Mouse (Mus musculus) embryo, embryonic 11.5 days (tissue): Measurements from ENCODE around the gene Adgrf5.

Experiments used
- DNase-seq: peaks from one replicate; pipeline ENCODE4 v3.0.0-alpha.2; 2012; ENCODE audit warnings: low read depth, low spot score

Gene Adgrf5

DNA sequence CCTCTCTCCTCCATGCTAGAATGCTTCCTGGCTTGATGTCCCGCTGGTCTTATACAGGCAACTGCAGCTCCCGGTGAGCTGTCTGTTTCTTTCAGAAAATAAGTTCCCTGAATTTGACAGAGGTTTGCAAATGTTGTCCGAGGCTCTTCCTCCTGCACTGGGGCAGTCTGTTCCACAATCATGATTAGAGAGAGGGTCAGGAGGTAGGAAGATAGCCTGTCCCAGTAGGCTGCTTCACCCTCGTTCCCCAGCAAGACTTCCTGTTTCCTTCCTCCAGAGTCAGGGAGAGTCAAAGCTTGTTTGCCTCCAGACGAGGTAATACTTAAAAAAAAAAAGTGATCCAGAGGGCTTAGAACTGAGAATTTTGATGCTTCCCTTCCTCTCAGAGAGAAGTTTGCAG, 16.3 kb downstream of the Adgrf5 start:
- DNase-seq: no peak

DNA sequence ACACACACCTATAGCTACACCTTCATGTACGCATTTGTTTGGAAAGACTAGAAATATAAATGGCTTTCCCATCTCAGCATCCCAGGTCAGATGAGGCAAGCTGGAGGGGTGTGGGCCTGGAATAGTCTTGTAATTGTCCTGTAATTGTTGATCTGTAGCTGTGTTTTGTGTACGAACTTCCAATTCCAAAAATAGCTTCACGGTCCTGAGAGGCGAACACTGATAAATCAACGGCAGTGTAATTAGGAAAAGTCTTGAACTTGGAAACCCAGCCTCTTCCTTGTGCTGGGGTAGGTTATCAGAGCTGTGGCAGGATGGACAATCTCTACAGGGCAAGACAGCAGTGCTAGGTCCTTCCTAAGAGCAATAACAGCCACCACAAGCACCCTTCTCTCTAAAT, 18.5 kb downstream of the Adgrf5 start:
- no peak for DNase-seq

DNA sequence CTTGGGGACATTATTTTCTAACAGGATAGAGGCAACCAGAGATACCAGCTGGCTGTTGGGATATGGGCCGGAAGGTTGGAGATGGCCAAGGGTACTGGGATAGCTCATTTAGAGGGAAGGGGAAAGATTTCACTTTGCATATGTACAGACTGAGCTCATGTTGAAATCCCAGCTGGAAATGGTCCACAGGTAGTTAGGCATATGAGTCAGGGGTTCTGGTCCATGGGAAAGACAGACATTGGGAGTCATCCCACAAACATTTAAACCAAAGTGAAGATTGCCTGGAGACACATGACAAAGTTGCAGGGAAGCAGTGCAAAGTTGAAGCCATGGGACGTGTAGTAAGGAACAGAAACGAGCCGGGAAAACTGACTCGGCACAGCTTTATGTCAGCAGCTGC, 26.1 kb downstream of the Adgrf5 start:
- no peak for DNase-seq

DNA sequence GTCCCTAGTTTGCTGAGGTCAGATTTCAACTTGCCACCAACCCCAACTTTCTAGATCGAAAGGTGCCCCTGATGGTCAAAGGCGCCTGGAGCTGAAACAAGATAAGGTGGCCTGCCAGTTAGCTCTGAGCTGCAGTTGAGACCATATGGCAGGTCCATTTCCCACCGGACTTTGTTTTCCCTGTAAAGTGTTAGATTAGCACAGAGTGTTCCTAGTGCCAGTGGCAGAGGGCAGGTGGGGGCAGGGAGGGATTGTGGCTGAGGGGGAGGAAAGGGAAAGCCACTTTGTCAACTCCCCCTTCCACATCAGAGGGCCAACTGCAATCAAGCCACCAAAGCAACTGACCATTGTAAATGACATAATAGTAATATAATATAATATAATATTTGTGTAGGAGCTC, 26.9 kb downstream of the Adgrf5 start:
- no peak for DNase-seq

DNA sequence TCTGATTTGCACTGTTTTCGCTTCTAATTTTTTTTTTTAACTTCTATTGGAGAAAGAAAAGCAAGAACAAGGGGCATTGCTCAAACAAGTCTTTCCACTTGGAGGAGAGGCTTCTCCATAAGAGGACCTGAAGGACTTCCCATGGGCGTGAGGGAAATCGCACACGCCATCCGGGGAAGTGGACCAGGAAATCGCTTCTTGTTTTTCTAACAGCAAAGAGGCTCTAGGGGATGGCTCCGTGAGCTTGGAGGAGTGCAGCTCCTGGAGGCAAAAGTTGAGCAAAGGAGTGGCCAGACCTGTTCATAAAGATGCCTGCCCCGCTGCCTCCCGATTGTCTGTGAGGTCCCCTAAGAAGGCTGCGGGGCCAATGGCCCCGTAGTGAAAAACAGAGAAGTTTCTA, 29.0 kb downstream of the Adgrf5 start:
- no peak for DNase-seq

DNA sequence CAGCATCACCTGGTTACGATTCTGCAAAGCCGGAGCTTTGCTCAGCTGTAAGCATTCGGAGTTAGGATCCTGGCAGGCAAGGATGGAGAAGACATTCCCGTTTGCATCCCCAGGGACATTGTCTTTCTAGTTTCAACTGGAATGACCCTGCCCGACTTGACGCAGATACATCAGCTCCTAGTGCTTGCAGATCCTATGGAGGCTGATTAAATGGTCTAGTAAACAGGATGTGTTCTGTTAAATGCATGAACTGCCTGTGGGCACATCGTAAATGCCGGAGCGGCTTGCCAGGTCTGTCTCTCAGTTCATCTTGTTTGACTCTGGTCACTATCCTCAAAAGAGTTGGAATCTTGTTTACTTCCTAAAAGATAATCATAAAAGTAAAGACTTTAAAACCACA, 31.9 kb downstream of the Adgrf5 start:
- DNase-seq: no peak

DNA sequence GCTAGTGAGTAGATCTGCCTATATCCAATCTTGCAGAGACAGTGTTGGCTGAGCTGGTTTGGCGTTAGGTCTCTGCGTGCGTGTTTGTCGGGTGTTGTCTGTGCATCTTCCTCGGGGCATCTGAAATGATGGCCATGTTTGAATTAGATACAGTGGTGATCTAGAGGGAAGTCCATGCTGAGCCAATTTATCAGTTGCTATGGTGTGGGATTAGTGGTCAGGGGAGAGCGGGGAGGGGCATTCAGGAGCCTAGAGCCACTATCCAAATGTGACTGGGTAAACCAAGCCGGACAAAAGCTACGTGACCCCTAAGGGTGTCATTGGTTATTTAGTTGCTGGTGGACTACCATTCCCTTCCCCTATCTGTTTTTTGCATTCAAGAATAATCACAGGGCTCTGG, 33.4 kb downstream of the Adgrf5 start:
- no peak for DNase-seq

DNA sequence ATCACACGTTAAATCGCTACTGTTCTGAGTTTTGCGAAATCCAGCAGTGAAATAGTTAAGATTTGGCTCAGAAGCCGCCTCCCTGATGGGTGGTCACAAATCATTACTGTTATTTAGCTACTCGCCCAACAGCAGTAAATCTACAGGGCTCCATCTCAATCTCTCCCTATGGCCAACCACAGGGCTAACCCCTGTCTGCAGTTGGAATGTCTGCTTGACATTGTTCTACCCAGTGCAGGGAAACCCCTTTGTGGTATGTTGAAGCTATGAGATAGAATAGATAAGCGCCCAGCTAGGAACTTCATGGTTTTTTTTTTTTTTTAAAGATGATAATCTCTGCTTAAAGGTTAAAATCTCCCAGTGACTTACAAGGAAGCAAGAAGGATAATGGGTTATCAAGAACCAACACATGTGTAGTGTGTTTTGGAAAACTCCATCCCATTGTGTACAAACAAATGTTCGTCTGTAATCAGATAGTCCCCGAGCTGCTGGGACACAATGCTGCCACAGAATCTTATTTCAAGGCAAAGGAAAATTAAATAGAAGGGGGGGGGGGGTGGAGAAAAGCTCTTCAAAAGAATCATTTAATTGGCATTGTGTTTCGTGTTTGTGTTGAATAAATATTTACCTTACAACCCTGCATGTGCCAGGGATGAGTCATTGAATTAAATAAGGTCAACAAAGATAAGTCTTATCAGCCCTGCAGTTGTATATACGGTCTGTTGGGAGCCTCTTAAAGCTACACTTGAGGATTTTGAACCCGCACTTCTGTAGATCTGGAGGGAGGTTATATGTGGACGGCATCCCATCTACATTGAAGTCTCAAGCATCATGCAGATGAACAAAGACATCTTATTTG, 35.4 kb downstream of the Adgrf5 start:
- no peak for DNase-seq

DNA sequence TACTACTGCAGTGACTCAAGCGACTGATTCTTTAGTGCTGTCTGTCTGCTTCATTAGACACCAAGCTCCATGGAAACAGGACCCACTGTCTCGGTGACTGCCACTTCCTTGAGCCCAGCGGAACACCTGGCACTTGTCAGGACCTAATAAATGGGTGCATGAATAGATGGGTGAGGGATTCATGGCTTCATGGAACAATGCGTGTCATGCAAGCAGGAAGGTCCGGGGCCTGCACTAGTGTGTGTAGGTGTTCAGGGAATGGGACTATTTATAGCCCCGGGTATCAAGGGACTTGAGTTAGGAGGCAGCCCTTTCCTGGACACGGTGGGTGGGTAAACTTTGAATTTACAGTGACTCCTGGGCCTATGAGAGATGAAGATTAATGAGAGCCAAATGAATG, 38.4 kb downstream of the Adgrf5 start:
- no peak for DNase-seq

DNA sequence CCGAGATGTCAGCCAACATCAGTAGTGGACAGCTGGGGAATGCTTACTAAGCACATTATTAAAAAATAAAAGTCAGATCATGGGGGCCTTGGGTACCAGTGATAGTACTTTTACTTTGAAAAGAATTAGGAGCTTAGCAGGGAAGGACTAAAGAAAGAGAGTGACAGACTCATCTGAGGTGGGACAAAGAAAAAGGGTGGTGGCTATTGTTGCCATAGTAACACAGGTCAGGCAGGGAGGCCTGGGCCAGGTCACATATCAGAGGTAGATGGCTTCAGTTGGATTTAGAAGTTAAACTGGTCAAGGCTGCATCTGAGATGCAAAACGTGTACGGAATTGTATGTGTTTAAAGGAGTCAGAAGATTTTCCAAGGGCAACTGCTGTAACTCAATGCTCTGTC, 38.9 kb downstream of the Adgrf5 start:
- DNase-seq: no peak

DNA sequence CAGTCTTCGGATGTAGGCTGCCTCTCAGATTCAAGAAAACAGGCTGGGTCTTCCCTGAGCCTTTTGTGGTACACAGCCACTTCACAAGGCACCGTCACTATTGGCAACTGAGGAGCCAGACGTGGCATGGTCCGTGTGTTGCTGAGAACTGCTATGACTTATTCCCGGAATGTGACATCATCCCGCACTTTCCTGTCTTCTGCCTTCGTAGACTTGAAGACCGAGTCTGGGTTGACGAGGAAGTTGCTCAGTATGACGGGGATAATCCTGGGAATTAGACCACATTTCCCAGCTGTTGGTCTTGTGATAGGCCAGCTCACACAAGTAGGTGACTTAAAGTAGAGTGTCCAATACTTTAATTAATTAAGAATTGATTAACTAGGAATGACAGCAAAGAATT, 40.2 kb downstream of the Adgrf5 start:
- no peak for DNase-seq

DNA sequence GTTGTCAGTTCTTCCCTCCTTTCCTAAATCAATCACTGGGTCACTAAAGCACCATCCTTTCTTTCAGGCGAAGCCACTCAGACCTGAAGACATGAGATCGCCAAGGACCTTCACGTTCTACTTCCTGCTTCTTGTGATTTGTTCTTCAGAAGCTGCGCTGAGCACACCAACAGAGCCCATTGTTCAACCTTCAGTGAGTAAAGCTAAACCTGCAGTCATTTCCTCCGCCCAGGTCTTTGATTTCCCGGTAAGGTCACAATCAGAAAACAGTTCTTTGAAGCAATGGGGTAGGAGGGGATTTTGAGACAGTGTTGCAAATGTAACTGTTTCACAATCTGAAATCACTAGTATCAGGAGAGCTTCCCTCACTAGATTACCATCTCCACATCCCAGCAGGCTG, 43.6 kb downstream of the Adgrf5 start:
- no peak for DNase-seq

DNA sequence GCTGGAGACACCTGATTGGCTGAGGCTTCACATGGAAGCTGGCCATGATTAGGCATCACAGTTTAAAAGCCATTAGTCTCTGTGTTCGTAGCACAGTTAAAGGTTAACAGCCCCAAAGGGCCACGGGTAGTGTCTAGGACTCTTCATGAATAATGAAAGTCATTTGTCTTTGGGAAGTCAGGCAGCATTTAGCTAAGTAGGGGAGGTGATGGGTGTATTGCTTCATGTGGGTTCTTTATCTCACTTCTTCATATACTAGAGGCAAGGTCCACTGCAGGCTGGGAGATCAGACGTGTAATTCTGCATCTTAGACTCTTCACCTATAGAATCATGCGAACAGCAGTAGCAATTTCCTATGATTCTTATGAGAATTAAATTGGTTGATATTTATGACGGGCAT, 44.2 kb downstream of the Adgrf5 start:
- DNase-seq: no peak

DNA sequence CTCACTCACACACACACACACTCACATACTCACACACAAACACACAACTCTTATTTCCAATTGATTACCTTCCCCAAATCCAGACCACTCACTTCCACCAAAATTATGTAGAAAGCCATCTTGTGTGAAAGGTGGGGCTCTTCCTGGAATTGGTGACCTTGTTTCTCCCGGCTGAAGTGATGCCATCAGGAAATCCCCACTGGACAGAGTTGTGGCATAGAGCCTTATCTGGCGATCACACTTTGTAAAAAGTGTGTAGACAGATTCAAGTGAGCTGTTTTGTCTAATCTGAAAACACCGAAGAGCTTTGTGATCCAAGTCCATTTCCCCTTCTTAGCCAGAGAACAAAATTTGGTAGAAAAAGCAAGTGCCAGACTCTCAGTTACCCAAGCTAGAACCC, 46.1 kb downstream of the Adgrf5 start:
- no peak for DNase-seq

DNA sequence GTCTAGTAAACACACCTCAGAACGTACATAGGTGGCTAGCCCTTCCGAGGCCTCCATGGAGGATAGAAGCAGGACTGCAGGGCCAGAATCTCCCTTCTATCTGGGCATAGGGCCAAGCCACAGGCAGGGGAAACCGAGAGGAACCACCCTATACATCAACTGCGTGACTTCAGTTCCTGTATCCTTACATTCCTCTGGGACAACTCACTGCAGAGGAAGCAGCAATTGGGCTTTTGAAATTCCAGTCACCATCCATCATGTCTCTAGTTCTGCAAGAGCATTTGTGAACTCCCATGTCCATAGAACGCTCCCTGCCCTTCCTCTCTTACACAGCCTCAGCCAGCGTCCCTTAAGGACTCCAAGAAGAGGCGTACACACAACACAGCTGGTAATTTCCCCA, 47.3 kb downstream of the Adgrf5 start:
- DNase-seq: no peak

DNA sequence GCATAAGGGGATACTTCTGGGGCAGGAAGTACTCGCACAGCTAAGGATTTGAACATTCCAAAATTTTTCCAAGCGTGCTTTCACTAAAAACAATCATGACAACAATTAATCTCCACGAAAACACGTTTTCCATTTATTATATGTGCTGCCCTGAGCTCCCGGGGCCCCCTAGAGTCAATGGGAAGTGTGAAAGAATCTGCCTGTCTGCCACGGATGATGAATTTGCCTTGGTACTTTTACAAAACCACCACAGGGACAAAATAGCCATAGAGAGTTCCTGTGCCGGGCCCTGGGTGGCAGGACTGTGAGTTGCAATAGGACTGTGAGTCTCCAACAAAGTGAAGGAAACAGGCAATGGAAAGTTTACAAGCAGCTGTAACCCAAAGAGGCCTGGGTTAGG, 52.9 kb downstream of the Adgrf5 start:
- no peak for DNase-seq

DNA sequence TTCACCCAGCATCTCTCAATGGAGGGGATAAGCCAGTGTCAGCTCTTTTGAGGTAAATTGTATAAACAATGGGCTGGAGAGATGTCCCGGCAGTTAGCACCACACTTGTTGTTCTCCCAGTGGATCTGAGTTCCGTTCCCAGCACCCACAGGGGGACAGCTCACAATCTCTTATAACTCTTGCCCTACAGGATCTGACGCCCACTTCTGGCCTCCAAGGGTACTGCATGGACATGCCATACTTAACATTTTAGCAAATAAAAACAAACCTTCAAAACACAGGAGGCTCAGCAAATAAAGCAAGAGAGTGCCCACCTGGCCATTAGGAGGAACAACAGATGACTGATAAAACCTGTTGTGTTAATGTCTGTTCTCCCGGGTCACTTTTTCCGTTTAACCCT, 59.0 kb downstream of the Adgrf5 start:
- no peak for DNase-seq

DNA sequence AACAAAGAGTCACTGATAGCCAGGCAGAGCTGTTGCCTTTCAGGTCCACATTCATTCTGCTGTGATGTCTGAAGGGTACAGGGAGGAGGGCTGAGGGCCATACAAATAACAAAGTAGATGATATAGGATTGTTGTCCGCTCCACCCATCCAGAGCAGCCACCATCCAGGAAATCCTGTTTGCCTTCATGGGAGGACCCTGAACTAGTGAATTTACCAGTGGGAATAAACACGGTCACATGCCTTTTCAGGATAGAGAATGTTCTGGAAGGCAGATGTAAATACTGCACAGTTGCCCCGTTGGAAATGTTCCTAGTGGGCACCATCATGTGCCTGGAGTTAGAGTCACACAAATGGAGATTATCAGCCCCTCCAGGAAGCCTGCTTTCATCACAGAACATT, 60.1 kb downstream of the Adgrf5 start:
- no peak for DNase-seq

DNA sequence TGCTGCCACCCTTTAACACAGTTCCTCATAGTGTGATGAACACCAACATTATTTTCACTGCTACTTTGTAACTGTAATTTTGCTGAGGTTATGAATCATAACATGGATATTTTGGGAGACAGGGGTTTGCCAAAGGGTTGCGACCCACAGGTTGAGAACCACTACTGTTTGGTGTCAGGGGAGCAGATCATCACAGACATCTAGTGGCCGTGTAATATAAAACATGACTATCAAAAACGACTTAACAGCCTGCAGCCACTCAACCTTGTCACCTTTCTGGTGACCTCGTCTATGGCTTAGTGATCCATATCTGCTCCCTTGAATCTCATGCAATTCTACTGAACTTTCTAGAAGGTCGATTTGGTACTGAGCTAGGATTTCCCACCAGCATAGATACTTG, 63.7 kb downstream of the Adgrf5 start:
- DNase-seq: no peak

DNA sequence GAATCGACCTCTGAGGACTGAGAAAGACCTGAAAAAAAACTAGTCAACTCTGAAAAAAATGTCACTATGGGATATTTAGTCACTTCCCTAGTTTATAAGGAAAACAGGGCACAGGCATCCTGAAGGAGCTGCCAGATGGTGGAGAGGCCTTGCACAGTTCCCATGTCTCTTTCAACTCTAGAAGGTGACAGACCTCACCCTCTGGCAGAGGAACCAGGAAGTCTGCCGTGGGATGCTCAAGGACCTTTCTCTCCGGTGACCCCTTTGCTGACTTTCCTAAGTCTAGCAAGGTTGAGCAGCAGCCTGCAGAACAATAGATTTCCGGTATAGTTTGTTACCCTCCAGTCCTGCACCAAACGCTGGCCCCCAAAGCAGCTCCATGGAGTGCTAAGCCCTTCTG, 71.4 kb downstream of the Adgrf5 start:
- DNase-seq: no peak

DNA sequence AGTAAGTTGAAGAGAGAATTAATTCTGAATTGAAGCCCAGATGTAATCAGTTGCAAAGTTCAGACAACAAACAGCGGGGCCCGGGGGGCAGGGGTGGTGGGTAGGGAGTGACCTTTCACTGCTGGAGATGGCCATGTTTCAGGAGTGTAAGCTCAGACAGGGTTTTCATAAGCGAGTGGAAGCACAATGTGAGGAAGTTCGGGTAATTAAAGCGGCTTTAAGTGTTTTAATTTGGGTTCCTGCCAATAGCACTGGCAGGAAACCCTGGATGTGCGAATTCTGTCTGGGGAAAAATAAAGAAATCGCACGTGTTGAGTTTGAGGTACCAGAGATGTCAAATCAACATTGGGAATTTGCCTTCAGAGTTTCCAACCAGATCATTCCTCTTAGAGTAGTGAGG, 74.2 kb downstream of the Adgrf5 start:
- DNase-seq: no peak

DNA sequence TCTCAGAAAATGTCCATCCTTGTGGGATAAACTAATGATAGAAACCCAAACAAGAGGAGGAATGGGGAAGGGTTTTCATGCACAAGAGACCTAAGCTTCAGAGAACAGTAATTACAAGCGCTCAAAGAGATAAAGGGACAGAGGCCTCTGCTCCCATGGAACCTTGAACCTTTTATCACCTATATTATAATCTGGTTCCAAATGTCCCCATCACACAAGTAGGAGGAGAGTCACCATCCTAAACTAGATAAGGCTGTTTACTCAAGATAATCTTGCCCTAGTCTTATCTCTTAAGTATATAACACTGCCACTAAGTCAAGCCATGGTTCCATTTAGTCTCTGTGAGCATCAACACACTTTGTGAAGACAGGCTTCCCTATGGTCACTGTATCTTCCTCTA, 91.0 kb downstream of the Adgrf5 start:
- DNase-seq: no peak

DNA sequence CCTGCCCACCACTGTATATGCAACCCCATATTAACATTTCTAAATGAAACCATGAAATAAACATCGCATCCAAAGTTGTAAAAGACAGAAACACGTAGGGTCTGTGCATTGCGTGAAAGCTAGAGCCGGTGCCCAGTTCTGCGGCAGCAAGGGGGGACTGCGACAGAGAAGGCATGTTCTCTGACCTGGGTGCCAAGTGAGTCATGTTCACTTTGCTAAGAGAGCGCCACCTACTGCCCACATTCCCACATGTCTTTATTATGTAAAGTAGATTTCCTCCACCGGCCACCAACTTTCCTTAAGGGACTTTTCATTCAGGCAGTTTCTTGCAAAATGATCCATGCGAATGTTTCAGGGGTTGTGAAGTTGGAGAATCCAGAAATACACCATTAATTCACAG, 98.3 kb downstream of the Adgrf5 start:
- peak; percentile 60 for DNase-seq

DNA sequence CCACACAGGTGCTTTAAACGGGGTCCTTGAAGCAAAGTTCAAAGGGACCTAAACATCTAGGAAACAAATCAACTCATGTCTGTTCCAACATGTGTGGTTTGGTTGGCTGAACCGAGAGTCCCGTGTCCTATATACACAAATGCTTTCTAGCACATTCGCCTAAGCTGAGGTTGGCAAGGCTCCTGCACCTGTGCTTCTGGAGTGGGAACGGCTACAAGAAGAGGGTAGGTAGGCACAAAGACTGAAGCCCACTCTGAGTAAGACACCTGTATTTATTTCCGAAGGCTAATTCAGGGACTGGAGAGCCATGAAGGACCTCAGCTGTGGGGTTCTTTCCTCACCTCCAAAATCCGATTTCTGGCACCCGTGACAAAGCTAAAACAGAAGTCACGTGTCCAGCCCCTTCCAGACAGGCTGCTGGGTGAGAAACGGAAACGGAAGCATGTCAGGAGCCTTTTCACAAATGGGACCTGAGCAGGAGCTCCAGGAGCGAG, 99.5 kb downstream of the Adgrf5 start:
- no peak for DNase-seq
